Mouse (Mus musculus) G1E-ER4 (cell line): ENCODE results near the gene Plekho1. TPM values are rescaled to one million over a fixed set of nuclear protein-coding genes. Genes with fewer than 3 reads are reported as not detected.

Source experiments
- GATA1 ChIP-seq: IDR thresholded peaks from one replicate; pipeline ENCODE4 v1.8.0; 2012; ENCODE audit warnings: low read length, inconsistent platforms
- polyA plus RNA-seq: library from polyadenylated mRNA; stranded (reverse); fragments of >175 nt; gene quantifications from 2 replicates; pipeline ENCODE4 v1.2.3, GENCODE M21; 2012

Plekho1 gene
- polyA plus RNA-seq, 1 experiment, result 7.2 TPM

GRCm38 (mm10) chr3:95938835-95939234, 57.0 kb downstream of the Plekho1 start:
- TF ChIP-seq GATA1, result no peak

Other genes starting within 250 kb of the Plekho1 start
- 30.7 and 60.5 TPM in 2 replicates for gene Tars2, start 235.8 kb downstream of the Plekho1 start, polyA plus RNA-seq
- gene Rprd2, start 177.1 kb downstream of the Plekho1 start, polyA plus RNA-seq, result 7.3 and 8.7 TPM in 2 replicates
- 14.4 and 15.7 TPM in 2 replicates for gene Prpf3, start 140.1 kb downstream of the Plekho1 start, polyA plus RNA-seq
- 23.8 and 280 TPM in 2 replicates for gene Mrps21, start 124.5 kb downstream of the Plekho1 start, polyA plus RNA-seq
- gene Ciart, start 113.8 kb downstream of the Plekho1 start, polyA plus RNA-seq, result 0.11 and 0.30 TPM in 2 replicates
- not detected in 2 replicates for gene BC028528, start 104.0 kb downstream of the Plekho1 start, polyA plus RNA-seq
- gene Aph1a, start 102.0 kb downstream of the Plekho1 start, polyA plus RNA-seq, result 129 and 230 TPM in 2 replicates
- gene Car14, start 91.3 kb downstream of the Plekho1 start, polyA plus RNA-seq, result not detected in 2 replicates
- gene Anp32e, start 66.8 kb downstream of the Plekho1 start, polyA plus RNA-seq, result 353 and 448 TPM in 2 replicates
- gene Vps45, start 62.5 kb upstream of the Plekho1 start, polyA plus RNA-seq, result 5.6 and 5.8 TPM in 2 replicates
- 10.4 and 11.5 TPM in 2 replicates for gene Otud7b, start 108.5 kb upstream of the Plekho1 start, polyA plus RNA-seq
- not detected in 2 replicates for gene Mtmr11, start 166.0 kb upstream of the Plekho1 start, polyA plus RNA-seq
- 1,005 and 1,197 TPM in 2 replicates for gene Sf3b4, start 176.3 kb upstream of the Plekho1 start, polyA plus RNA-seq
- 0.15 and 0.28 TPM in 2 replicates for gene Sv2a, start 185.2 kb upstream of the Plekho1 start, polyA plus RNA-seq
- 159 and 228 TPM in 2 replicates for gene Bola1, start 223.7 kb upstream of the Plekho1 start, polyA plus RNA-seq
- gene Hist2h2ab, start 223.9 kb upstream of the Plekho1 start, polyA plus RNA-seq, result 0.44 and 0.69 TPM in 2 replicates
- gene Hist2h2ac, start 224.9 kb upstream of the Plekho1 start, polyA plus RNA-seq, result 2.5 and 6.5 TPM in 2 replicates
- 0.13 and 0.21 TPM in 2 replicates for gene Hist2h2be, start 225.1 kb upstream of the Plekho1 start, polyA plus RNA-seq
- 45.1 and 54.3 TPM in 2 replicates for gene Hist2h3c2, start 243.1 kb upstream of the Plekho1 start, polyA plus RNA-seq
- 48.7 and 66.2 TPM in 2 replicates for gene Hist2h2aa2, start 244.3 kb upstream of the Plekho1 start, polyA plus RNA-seq
- 3.6 and 5.8 TPM in 2 replicates for gene Hist2h2aa1, start 249.5 kb upstream of the Plekho1 start, polyA plus RNA-seq